In genomic region chr1:91760140-91760986, GRCm38 (mm10) we compare ENCODE assay signal across 10 mouse cellular contexts. TPM values are rescaled to one million over a fixed set of nuclear protein-coding genes. Genes with fewer than 3 reads are reported as not detected.
DNase-seq lines count a peak whose midpoint lies in the region; ATAC-seq lines count a peak whose summit lies in the region.
"Had no signal": no experiment of that assay in that cellular context is flagged by ENCODE, and none has a peak within 500 bp of the region (broad histone marks: within the 10 kb centered on the region; RNA-seq: fewer than 3 reads in every experiment).

No protein-coding gene starts in this region.

- H3K4me2 ChIP-seq in intestine, embryonic 14.5 days (ENCODE audit: low read length): no peak overlapping the region
- no peak overlapping the region for H3K4me2 ChIP-seq in intestine, embryonic 16.5 days (ENCODE audit: low read depth, low read length)
- H3K4me2 ChIP-seq in midbrain, embryonic 12.5 days (replicated peaks): peak overlapping the region; percentile 12; the same call in 1 of the 2 replicates
- H3K4me2 ChIP-seq: liver, embryonic 13.5 days had no signal

- ATAC-seq in intestine, embryonic 14.5 days (replicated peaks; ENCODE audit: low FRiP score, low TSS enrichment, low read depth): no peak; the same call in 1 of the 2 replicates
- ATAC-seq in intestine, embryonic 16.5 days: no peak
- ATAC-seq in midbrain, embryonic 12.5 days (ENCODE audit: low FRiP score, low read depth): peak; percentile 57; the same call in 1 of the 2 replicates

- H3K36me3 ChIP-seq in intestine, embryonic 14.5 days (ENCODE audit: control insufficient read depth, insufficient read depth, low read length): no peaks in the 10 kb centered on the region
- no peaks in the 10 kb centered on the region for H3K36me3 ChIP-seq in intestine, embryonic 16.5 days (ENCODE audit: control insufficient read depth, insufficient read depth, low read length)
- H3K36me3 ChIP-seq in midbrain, embryonic 12.5 days: no peaks in the 10 kb centered on the region
- H3K36me3 ChIP-seq: liver, embryonic 13.5 days had no signal

- H3K4me3 ChIP-seq in intestine, embryonic 14.5 days (ENCODE audit: low read depth, low read length): no peak overlapping the region
- no peak overlapping the region for H3K4me3 ChIP-seq in intestine, embryonic 16.5 days (ENCODE audit: low read length)
- no peak overlapping the region for H3K4me3 ChIP-seq in midbrain, embryonic 12.5 days
- H3K4me3 ChIP-seq: liver, embryonic 13.5 days had no signal

- H3K27me3 ChIP-seq in intestine, embryonic 14.5 days (replicated peaks; ENCODE audit: control insufficient read depth, insufficient read depth, low read length): no peaks in the 10 kb centered on the region
- no peaks in the 10 kb centered on the region for H3K27me3 ChIP-seq in intestine, embryonic 16.5 days (replicated peaks; ENCODE audit: control insufficient read depth, insufficient read depth, low read length)
- H3K27me3 ChIP-seq in midbrain, embryonic 12.5 days: peaks cover 9% of the 10 kb centered on the region
- H3K27me3 ChIP-seq: liver, embryonic 13.5 days had no signal

- H3K9ac ChIP-seq in intestine, embryonic 14.5 days (ENCODE audit: low read length): no peak overlapping the region
- no peak overlapping the region for H3K9ac ChIP-seq in intestine, embryonic 16.5 days (ENCODE audit: low read depth, low read length)
- no peak overlapping the region for H3K9ac ChIP-seq in midbrain, embryonic 12.5 days (replicated peaks)
- H3K9ac ChIP-seq: liver, embryonic 13.5 days had no signal

- 43% methylated on average over 14 of the region's 14 CpGs for WGBS in intestine, embryonic 14.5 days
- WGBS in intestine, embryonic 16.5 days: 49% methylated on average over 14 of the region's 14 CpGs
- 37% methylated on average over 14 of the region's 14 CpGs for WGBS in midbrain, embryonic 12.5 days

- H3K4me1 ChIP-seq in intestine, embryonic 14.5 days (replicated peaks; ENCODE audit: control insufficient read depth, insufficient read depth, low read length): peaks cover 20% of the 10 kb centered on the region
- H3K4me1 ChIP-seq in intestine, embryonic 16.5 days (ENCODE audit: control insufficient read depth, insufficient read depth, low read length): peaks cover 2% of the 10 kb centered on the region; the same call in 1 of the 2 replicates
- H3K4me1 ChIP-seq in midbrain, embryonic 12.5 days: peaks cover 21% of the 10 kb centered on the region
- H3K4me1 ChIP-seq: liver, embryonic 13.5 days had no signal

- DNase-seq in intestine, embryonic 14.5 days (ENCODE audit: low spot score): no peak
- peak; percentile 78 for DNase-seq in embryo, embryonic 10.5 days (ENCODE audit: low spot score)
- peak; percentile 76 for DNase-seq in forelimb bud, embryonic 11.5 days (ENCODE audit: low read depth, low spot score)
- no peak for DNase-seq in spleen, postnatal 4 days (ENCODE audit: low spot score in 2 of 2)
- DNase-seq in cerebellum, postnatal 4 days (ENCODE audit: low spot score in 2 of 2): no peak
- DNase-seq in heart, adult 9 months (ENCODE audit: low spot score in 2 of 2): no peak
- DNase-seq: liver, embryonic 13.5 days; thymus, postnatal 25 days had no signal

- no peaks in the 10 kb centered on the region for H3K9me3 ChIP-seq in intestine, embryonic 14.5 days (ENCODE audit: control insufficient read depth, low read length)
- H3K9me3 ChIP-seq in intestine, embryonic 16.5 days (ENCODE audit: control insufficient read depth, low read length): no peaks in the 10 kb centered on the region
- no peaks in the 10 kb centered on the region for H3K9me3 ChIP-seq in midbrain, embryonic 12.5 days
- H3K9me3 ChIP-seq: liver, embryonic 13.5 days had no signal

- peak overlapping the region; percentile 6; the same call in 1 of the 2 replicates for H3K27ac ChIP-seq in intestine, embryonic 14.5 days (ENCODE audit: low read depth)
- H3K27ac ChIP-seq in intestine, embryonic 16.5 days (ENCODE audit: low read length): no peak overlapping the region
- H3K27ac ChIP-seq in midbrain, embryonic 12.5 days (replicated peaks): peak overlapping the region; percentile 56
- H3K27ac ChIP-seq: liver, embryonic 13.5 days had no signal

RNA-seq across cellular contexts. Expression of gene Twist2, which starts 40.9 kb away (rescaled TPM):
- 7.1 and 9.7 TPM in 2 replicates for polyA plus RNA-seq in intestine, embryonic 14.5 days (2014; fragmentation: Nextera tagmentation; extraction: Ambion mirVana)
- polyA plus RNA-seq in intestine, embryonic 16.5 days (2015; fragmentation: Nextera tagmentation; extraction: Ambion mirVana): 5.0 and 5.1 TPM in 2 replicates
- 7.2 and 10.1 TPM in 2 replicates for polyA plus RNA-seq in midbrain, embryonic 12.5 days (2016; fragmentation: Nextera tagmentation; extraction: Ambion mirVana)

Comparison
In these comparisons a context has a peak if more than half of its experiments do, and no peak if none do; other contexts are left out.
1. DNase-seq: peak in embryo, embryonic 10.5 days (single experiment) and forelimb bud, embryonic 11.5 days (single experiment); none in intestine, embryonic 14.5 days (single experiment), spleen, postnatal 4 days (0 of 2), cerebellum, postnatal 4 days (0 of 2) and heart, adult 9 months (0 of 2).